Mouse (Mus musculus): Measurements from ENCODE around the gene Epb41l1. TPM values are rescaled to one million over a fixed set of nuclear protein-coding genes. Genes with fewer than 3 reads are reported as not detected.
A peak's percentile ranks its signal among the peaks of the same experiment; 100 is the strongest.

Gene Epb41l1
- polyA plus RNA-seq, 1 experiment = 11.8 TPM

GRCm38 (mm10) chr2:156494875-156495274 lies 74.2 kb downstream of the Epb41l1 start:
- no peak overlapping the region for H3K27ac ChIP-seq (ENCODE audit: insufficient read depth, low read depth, low read length)
- WGBS = 76% methylated on average over 12 of the region's 12 CpGs
- TF ChIP-seq POLR2A (IDR thresholded peaks at IDR 0.05; ENCODE audit: low read depth, low read length) = no peak
- TF ChIP-seq CTCF (IDR thresholded peaks at IDR 0.05; ENCODE audit: extremely low read depth, insufficient read length, insufficient replicate concordance, low read depth, low read length) = no peak

GRCm38 (mm10) chr2:156496816-156497566 lies 76.3 kb downstream of the Epb41l1 start:
- TF ChIP-seq POLR2A (IDR thresholded peaks at IDR 0.05; ENCODE audit: low read depth, low read length) (no peak), CTCF (IDR thresholded peaks at IDR 0.05; ENCODE audit: extremely low read depth, insufficient read length, insufficient replicate concordance, low read depth, low read length) (no peak)
- WGBS = 83% methylated on average over 5 of the region's 5 CpGs
- no peak overlapping the region for H3K4me3 ChIP-seq (ENCODE audit: low read depth, low read length)
- no peak overlapping the region for H3K27ac ChIP-seq (ENCODE audit: insufficient read depth, low read depth, low read length)
- no peaks in the 10 kb centered on the region for H3K4me1 ChIP-seq (ENCODE audit: control insufficient read depth, insufficient read depth, insufficient read length, low read length)
- no peaks in the 10 kb centered on the region for H3K36me3 ChIP-seq (ENCODE audit: control insufficient read depth, insufficient read depth, low read length)
- H3K27me3 ChIP-seq (ENCODE audit: control insufficient read depth, insufficient read depth, low read length) = no peaks in the 10 kb centered on the region

More at GRCm38 (mm10) chr2:156494875-156495274, 74.2 kb downstream of the Epb41l1 start:
- Histone ChIP-seq H3K4me1 (ENCODE audit: control insufficient read depth, insufficient read depth, insufficient read length, low read length) (no peaks in the 10 kb centered on the region), H3K27me3 (ENCODE audit: control insufficient read depth, insufficient read depth, low read length) (no peaks in the 10 kb centered on the region), H3K4me3 (ENCODE audit: low read depth, low read length) (no peak overlapping the region), H3K36me3 (ENCODE audit: control insufficient read depth, insufficient read depth, low read length) (no peaks in the 10 kb centered on the region)

DNA sequence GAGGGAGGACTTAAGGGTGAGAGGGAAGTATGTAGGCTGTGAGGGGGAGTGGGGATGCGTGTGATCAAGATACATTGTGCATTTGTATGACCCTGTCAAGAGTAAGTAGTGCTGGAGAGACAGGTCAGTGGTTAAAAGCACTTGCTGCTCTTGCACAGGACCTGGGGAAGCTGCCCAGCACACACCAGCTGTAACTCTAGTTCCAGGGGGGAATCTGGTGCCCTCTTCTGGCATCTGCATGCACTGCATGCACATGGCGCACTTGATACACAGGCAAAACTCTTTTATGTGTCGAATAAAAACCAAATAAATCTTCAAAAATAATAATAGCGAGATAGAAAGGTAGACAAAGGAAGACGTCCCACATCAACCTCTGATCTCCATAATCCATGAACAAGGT lies 77.2 kb downstream of the Epb41l1 start:
- Histone ChIP-seq H3K27me3 (ENCODE audit: control insufficient read depth, insufficient read depth, low read length) (no peaks in the 10 kb centered on the region), H3K27ac (ENCODE audit: insufficient read depth, low read depth, low read length) (no peak overlapping the region), H3K4me1 (ENCODE audit: control insufficient read depth, insufficient read depth, insufficient read length, low read length) (no peaks in the 10 kb centered on the region), H3K36me3 (ENCODE audit: control insufficient read depth, insufficient read depth, low read length) (no peaks in the 10 kb centered on the region), H3K4me3 (ENCODE audit: low read depth, low read length) (no peak overlapping the region)
- TF ChIP-seq CTCF (IDR thresholded peaks at IDR 0.05; ENCODE audit: extremely low read depth, insufficient read length, insufficient replicate concordance, low read depth, low read length) = peak; percentile 68; the same call in 1 of the 2 replicates
- no peak for TF ChIP-seq POLR2A (IDR thresholded peaks at IDR 0.05; ENCODE audit: low read depth, low read length)
- WGBS = 67% methylated on average over 5 of the region's 5 CpGs

- H3K36me3 ChIP-seq (ENCODE audit: control insufficient read depth, insufficient read depth, low read length) = no peaks in the 10 kb centered on the region
- TF ChIP-seq POLR2A (IDR thresholded peaks at IDR 0.05; ENCODE audit: low read depth, low read length) (no peak), CTCF (IDR thresholded peaks at IDR 0.05; ENCODE audit: extremely low read depth, insufficient read length, insufficient replicate concordance, low read depth, low read length) (no peak)
- WGBS = 90% methylated on average over 1 of the region's 1 CpGs
- no peaks in the 10 kb centered on the region for H3K27me3 ChIP-seq (ENCODE audit: control insufficient read depth, insufficient read depth, low read length)
- H3K27ac ChIP-seq (ENCODE audit: insufficient read depth, low read depth, low read length) = no peak overlapping the region
- H3K4me1 ChIP-seq (ENCODE audit: control insufficient read depth, insufficient read depth, insufficient read length, low read length) = no peaks in the 10 kb centered on the region
- H3K4me3 ChIP-seq (ENCODE audit: low read depth, low read length) = no peak overlapping the region
Observed at GRCm38 (mm10) chr2:156501025-156501424, 80.3 kb downstream of the Epb41l1 start.

DNA sequence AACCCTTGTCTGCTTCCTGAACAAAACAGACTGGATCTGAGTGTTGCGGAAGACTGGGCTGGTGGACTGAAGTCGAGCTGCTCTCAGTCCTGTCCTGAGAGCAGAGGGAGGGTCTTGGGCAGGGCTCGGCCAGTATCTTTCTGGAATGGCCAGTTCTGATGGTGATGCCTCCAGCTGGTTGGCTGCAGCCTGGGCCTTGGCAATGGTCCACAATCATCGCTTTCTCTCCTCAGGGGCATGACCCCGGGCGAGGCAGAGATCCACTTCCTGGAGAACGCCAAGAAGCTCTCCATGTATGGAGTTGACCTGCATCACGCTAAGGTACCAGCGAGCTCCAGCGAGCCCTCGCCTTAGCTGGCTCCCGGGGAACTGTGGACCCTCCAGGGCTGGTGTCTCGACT lies 84.8 kb downstream of the Epb41l1 start:
- 0 out of 2 replicates have a peak, but pooled peaks cover 1% of the 10 kb centered on the region for H3K36me3 ChIP-seq (ENCODE audit: control insufficient read depth, insufficient read depth, low read length)
- no peak overlapping the region for H3K27ac ChIP-seq (ENCODE audit: insufficient read depth, low read depth, low read length)
- TF ChIP-seq POLR2A (IDR thresholded peaks at IDR 0.05; ENCODE audit: low read depth, low read length) = no peak
- 71% methylated on average over 13 of the region's 13 CpGs for WGBS
- H3K4me3 ChIP-seq (ENCODE audit: low read depth, low read length) = no peak overlapping the region
- H3K27me3 ChIP-seq (ENCODE audit: control insufficient read depth, insufficient read depth, low read length) = no peaks in the 10 kb centered on the region
- no peaks in the 10 kb centered on the region for H3K4me1 ChIP-seq (ENCODE audit: control insufficient read depth, insufficient read depth, insufficient read length, low read length)

DNA sequence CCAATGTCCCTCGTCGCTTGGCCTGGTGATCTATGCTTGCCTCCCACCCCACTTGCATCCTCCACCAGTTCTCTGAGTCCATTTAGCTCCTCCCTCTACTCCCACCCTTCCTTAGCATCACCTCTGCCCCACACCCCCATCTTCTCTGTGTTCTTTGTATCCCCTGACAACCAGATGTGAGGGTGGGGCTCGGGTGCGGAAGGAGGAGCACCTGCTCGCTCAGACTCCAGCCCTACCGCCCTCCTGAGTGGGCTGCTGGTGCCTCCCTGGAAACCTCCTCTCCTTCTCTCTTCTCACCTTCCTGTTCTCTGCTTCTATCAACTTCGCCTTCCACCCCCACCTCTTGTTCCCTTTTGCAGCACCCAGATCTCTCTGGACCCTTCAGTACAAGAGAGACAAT lies 91.3 kb downstream of the Epb41l1 start:
- Histone ChIP-seq H3K27ac (ENCODE audit: insufficient read depth, low read depth, low read length) (no peak overlapping the region), H3K4me1 (ENCODE audit: control insufficient read depth, insufficient read depth, insufficient read length, low read length) (no peaks in the 10 kb centered on the region), H3K4me3 (ENCODE audit: low read depth, low read length) (no peak overlapping the region), H3K27me3 (ENCODE audit: control insufficient read depth, insufficient read depth, low read length) (no peaks in the 10 kb centered on the region), H3K36me3 (ENCODE audit: control insufficient read depth, insufficient read depth, low read length) (0 out of 2 replicates have a peak, but pooled peaks cover under 1% of the 10 kb centered on the region)
- WGBS = 86% methylated on average over 7 of the region's 7 CpGs
- TF ChIP-seq CTCF (IDR thresholded peaks at IDR 0.05; ENCODE audit: extremely low read depth, insufficient read length, insufficient replicate concordance, low read depth, low read length) (no peak), POLR2A (IDR thresholded peaks at IDR 0.05; ENCODE audit: low read depth, low read length) (no peak)

GRCm38 (mm10) chr2:156512561-156512960 lies 91.9 kb downstream of the Epb41l1 start:
- Histone ChIP-seq H3K27ac (ENCODE audit: insufficient read depth, low read depth, low read length) (no peak overlapping the region), H3K27me3 (ENCODE audit: control insufficient read depth, insufficient read depth, low read length) (no peaks in the 10 kb centered on the region), H3K4me3 (ENCODE audit: low read depth, low read length) (no peak overlapping the region), H3K36me3 (ENCODE audit: control insufficient read depth, insufficient read depth, low read length) (no peaks in the 10 kb centered on the region), H3K4me1 (ENCODE audit: control insufficient read depth, insufficient read depth, insufficient read length, low read length) (no peaks in the 10 kb centered on the region)
- WGBS = 54% methylated on average over 5 of the region's 6 CpGs
- TF ChIP-seq CTCF (IDR thresholded peaks at IDR 0.05; ENCODE audit: extremely low read depth, insufficient read length, insufficient replicate concordance, low read depth, low read length) (no peak), POLR2A (IDR thresholded peaks at IDR 0.05; ENCODE audit: low read depth, low read length) (no peak)

All from small intestine, adult 2 months (tissue).